Mouse (Mus musculus): ENCODE measurements around the gene Nfkbil1. TPM values are rescaled to one million over a fixed set of nuclear protein-coding genes. Genes with fewer than 3 reads are reported as not detected.

The Nfkbil1 gene
- 18.7 TPM for polyA plus RNA-seq (2017; shearing (Covaris generic))

GRCm38 (mm10) chr17:35235614-35236389, at the start of gene Nfkbil1:
Nfkbil1 (minus strand) TSS chr17:35235792.

GRCm38 (mm10) chr17:35262664-35263522, 27.3 kb upstream of the Nfkbil1 start, which contains the start of gene H2-D1:
H2-D1 (plus strand) TSS chr17:35262730.

GRCm38 (mm10) chr17:35241305-35242014, 5.9 kb upstream of the Nfkbil1 start, which contains the start of gene Ddx39b:
Ddx39b (plus strand) TSS chr17:35241746.

GRCm38 (mm10) chr17:35233114-35233980, 2.2 kb downstream of the Nfkbil1 start, which contains the start of gene Atp6v1g2:
Atp6v1g2 (plus strand) TSS chr17:35233660.

GRCm38 (mm10) chr17:35220156-35220952, 15.2 kb downstream of the Nfkbil1 start, which contains the start of gene Gm16181:
Gm16181 (plus strand) TSS chr17:35220834.

GRCm38 (mm10) chr17:35204494-35205379, 30.9 kb downstream of the Nfkbil1 start, which contains the start of gene Lta:
Lta (minus strand) TSS chr17:35205351.

GRCm38 (mm10) chr17:35201787-35202186, 33.8 kb downstream of the Nfkbil1 start, which contains the start of gene Tnf:
Tnf (minus strand) TSS chr17:35202007.

GRCm38 (mm10) chr17:35193881-35194843, 41.4 kb downstream of the Nfkbil1 start, which contains the start of gene Ltb:
Ltb (plus strand) TSS chr17:35194439.

GRCm38 (mm10) chr17:35187959-35188610, 47.5 kb downstream of the Nfkbil1 start, which contains the start of gene Lst1:
Lst1 (minus strand) TSS chr17:35188439.

GRCm38 (mm10) chr17:35175968-35176367, 59.6 kb downstream of the Nfkbil1 start, which contains the start of gene Aif1:
Aif1 (minus strand) TSS chr17:35176068.

Other genes with a start within 250 kb of the Nfkbil1 start
- 182 TPM for gene Vars, start 234.8 kb downstream of the Nfkbil1 start, polyA plus RNA-seq (2017; shearing (Covaris generic))
- gene Vwa7, start 219.2 kb downstream of the Nfkbil1 start, polyA plus RNA-seq (2017; shearing (Covaris generic)) = 0.10 TPM
- not detected for gene Sapcd1, start 207.8 kb downstream of the Nfkbil1 start, polyA plus RNA-seq (2017; shearing (Covaris generic))
- gene Msh5, start 189.0 kb downstream of the Nfkbil1 start, polyA plus RNA-seq (2017; shearing (Covaris generic)) = 2.2 TPM
- 305 TPM for gene Clic1, start 185.8 kb downstream of the Nfkbil1 start, polyA plus RNA-seq (2017; shearing (Covaris generic))
- 1.00 TPM for gene Ddah2, start 176.8 kb downstream of the Nfkbil1 start, polyA plus RNA-seq (2017; shearing (Covaris generic))
- gene Ly6g6c, start 170.4 kb downstream of the Nfkbil1 start, polyA plus RNA-seq (2017; shearing (Covaris generic)) = not detected
- gene Mpig6b, start 169.6 kb downstream of the Nfkbil1 start, polyA plus RNA-seq (2017; shearing (Covaris generic)) = not detected
- gene Ly6g6e, start 158.9 kb downstream of the Nfkbil1 start, polyA plus RNA-seq (2017; shearing (Covaris generic)) = not detected
- gene Ly6g6d, start 157.7 kb downstream of the Nfkbil1 start, polyA plus RNA-seq (2017; shearing (Covaris generic)) = not detected
- gene Ly6g6f, start 150.2 kb downstream of the Nfkbil1 start, polyA plus RNA-seq (2017; shearing (Covaris generic)) = not detected
- gene Abhd16a, start 146.5 kb downstream of the Nfkbil1 start, polyA plus RNA-seq (2017; shearing (Covaris generic)) = 88.6 TPM
- not detected for gene Ly6g5c, start 127.5 kb downstream of the Nfkbil1 start, polyA plus RNA-seq (2017; shearing (Covaris generic))
- gene Ly6g5b, start 120.4 kb downstream of the Nfkbil1 start, polyA plus RNA-seq (2017; shearing (Covaris generic)) = 2.1 TPM
- gene Gpank1, start 114.3 kb downstream of the Nfkbil1 start, polyA plus RNA-seq (2017; shearing (Covaris generic)) = 43.9 TPM
- gene Csnk2b, start 113.7 kb downstream of the Nfkbil1 start, polyA plus RNA-seq (2017; shearing (Covaris generic)) = 190 TPM
- gene D17H6S53E, start 109.4 kb downstream of the Nfkbil1 start, polyA plus RNA-seq (2017; shearing (Covaris generic)) = 0.75 TPM
- not detected for gene Apom, start 103.7 kb downstream of the Nfkbil1 start, polyA plus RNA-seq (2017; shearing (Covaris generic))
- gene Bag6, start 100.6 kb downstream of the Nfkbil1 start, polyA plus RNA-seq (2017; shearing (Covaris generic)) = 75.1 TPM
- gene Prrc2a, start 70.9 kb downstream of the Nfkbil1 start, polyA plus RNA-seq (2017; shearing (Covaris generic)) = 38.6 TPM
- not detected for gene Aif1, start 59.7 kb downstream of the Nfkbil1 start, polyA plus RNA-seq (2017; shearing (Covaris generic))
- 1.6 TPM for gene Lst1, start 47.4 kb downstream of the Nfkbil1 start, polyA plus RNA-seq (2017; shearing (Covaris generic))
- gene Ltb, start 41.4 kb downstream of the Nfkbil1 start, polyA plus RNA-seq (2017; shearing (Covaris generic)) = 849 TPM
- gene Tnf, start 33.8 kb downstream of the Nfkbil1 start, polyA plus RNA-seq (2017; shearing (Covaris generic)) = 107 TPM
- gene Lta, start 30.4 kb downstream of the Nfkbil1 start, polyA plus RNA-seq (2017; shearing (Covaris generic)) = 42.5 TPM
- not detected for gene Gm16181, start 15.0 kb downstream of the Nfkbil1 start, polyA plus RNA-seq (2017; shearing (Covaris generic))
- gene Atp6v1g2, start 2.1 kb downstream of the Nfkbil1 start, polyA plus RNA-seq (2017; shearing (Covaris generic)) = 4.8 TPM
- gene Ddx39b, start 6.0 kb upstream of the Nfkbil1 start, polyA plus RNA-seq (2017; shearing (Covaris generic)) = 170 TPM
- gene H2-D1, start 26.9 kb upstream of the Nfkbil1 start, polyA plus RNA-seq (2017; shearing (Covaris generic)) = 6,438 TPM
- 0.26 TPM for gene H2-Q1, start 84.6 kb upstream of the Nfkbil1 start, polyA plus RNA-seq (2017; shearing (Covaris generic))
- 47.9 TPM for gene H2-Q2, start 106.5 kb upstream of the Nfkbil1 start, polyA plus RNA-seq (2017; shearing (Covaris generic))
- gene H2-Q4, start 143.8 kb upstream of the Nfkbil1 start, polyA plus RNA-seq (2017; shearing (Covaris generic)) = 69.3 TPM
- gene H2-Q6, start 189.1 kb upstream of the Nfkbil1 start, polyA plus RNA-seq (2017; shearing (Covaris generic)) = 1,046 TPM
- gene H2-Q7, start 203.4 kb upstream of the Nfkbil1 start, polyA plus RNA-seq (2017; shearing (Covaris generic)) = 2,635 TPM
- 121 TPM for gene H2-Q10, start 234.3 kb upstream of the Nfkbil1 start, polyA plus RNA-seq (2017; shearing (Covaris generic))

Data from effector memory CD4-positive, alpha-beta T cell, adult 5 months (primary cell).